Mouse (Mus musculus) CH12.LX (cell line): Measurements from ENCODE around the gene Il9. TPM values are rescaled to one million over a fixed set of nuclear protein-coding genes. Genes with fewer than 3 reads are reported as not detected.

Source experiments
- DNase-seq: peaks from one replicate; pipeline ENCODE4 v3.0.0-alpha.2; 2013; ENCODE audit errors: extremely low read depth
- H3K27ac ChIP-seq: 2 replicates; pipeline ENCODE4 v1.5.1; 2012; ENCODE audit warnings: low read depth, mild to moderate bottlenecking, control low read depth, moderate library complexity; ENCODE audit not compliant: insufficient read depth
- H3K27me3 ChIP-seq: replicated peaks from 2 replicates; pipeline ENCODE3; 2012; ENCODE audit warnings: inconsistent platforms
- H3K36me3 ChIP-seq, 2 experiments: replicated peaks in 1 of 2; 2 replicates each; pipeline versions ENCODE3 to v1.6.1; 2012; ENCODE audit warnings: inconsistent platforms in 1 of 2, low read length in 1 of 2, mild to moderate bottlenecking in 1 of 2, mixed read lengths in 1 of 2, moderate library complexity in 1 of 2; ENCODE audit not compliant: control insufficient read depth in 1 of 2, insufficient read depth in 1 of 2
- H3K4me1 ChIP-seq, 2 experiments: 2 replicates each; pipeline ENCODE4 v1.6.1; 2012; ENCODE audit warnings: inconsistent platforms in 1 of 2, moderate library complexity in 1 of 2; ENCODE audit not compliant: insufficient read depth in 2 of 2, control insufficient read depth in 1 of 2
- H3K4me2 ChIP-seq: 2 replicates; pipeline ENCODE4 v1.6.1; 2012; ENCODE audit warnings: low read depth, mild to moderate bottlenecking, control low read depth; ENCODE audit not compliant: poor library complexity, insufficient read depth, severe bottlenecking
- H3K4me3 ChIP-seq, 3 experiments: fragments of 150-350 bp in 1 of 3; sonication (generic) in 1 of 3; replicated peaks in 1 of 3; 2 replicates each; pipeline versions ENCODE3 to v1.5.1; 2011 to 2012; ENCODE audit warnings: low read depth in 2 of 3, low read length in 2 of 3, mild to moderate bottlenecking in 2 of 3, moderate library complexity in 2 of 3, control low read depth in 1 of 3, improper control_type of control experiment in 1 of 3, inconsistent platforms in 1 of 3, mixed read lengths in 1 of 3; ENCODE audit not compliant: poor library complexity in 1 of 3
- H3K79me2 ChIP-seq: replicated peaks from 2 replicates; pipeline ENCODE4 v1.6.1; 2012; ENCODE audit warnings: mild to moderate bottlenecking, moderate library complexity; ENCODE audit not compliant: control insufficient read depth, poor library complexity, insufficient read depth, severe bottlenecking; ENCODE audit errors: extremely low read depth
- H3K9ac ChIP-seq: 2 replicates; pipeline ENCODE4 v1.6.1; 2012; ENCODE audit warnings: low read depth, mild to moderate bottlenecking, control low read depth, moderate library complexity; ENCODE audit not compliant: insufficient read depth
- H3K9me3 ChIP-seq: replicated peaks from 2 replicates; pipeline ENCODE3; 2012; ENCODE audit warnings: low read length, inconsistent platforms, mixed read lengths
- BHLHE40 ChIP-seq: IDR thresholded peaks from 2 replicates; pipeline ENCODE4 v1.6.1; 2011; ENCODE audit warnings: mild to moderate bottlenecking, low read depth, low read length, improper control_type of control experiment
- CHD1 ChIP-seq: IDR thresholded peaks from 2 replicates; pipeline ENCODE4 v1.6.1; 2012; ENCODE audit warnings: low read depth, low read length, improper control_type of control experiment, inconsistent platforms
- CHD2 ChIP-seq: IDR thresholded peaks from 2 replicates; pipeline ENCODE4 v1.6.1; 2011; ENCODE audit warnings: low read length, improper control_type of control experiment
- CTCF ChIP-seq, 2 experiments: IDR thresholded peaks in 1 of 2; conservative IDR thresholded peaks in 1 of 2; 2 replicates each; pipeline ENCODE4 v1.5.1; 2011 to 2012; ENCODE audit warnings: low read depth in 2 of 2, low read length in 2 of 2, improper control_type of control experiment in 1 of 2, inconsistent platforms in 1 of 2, mild to moderate bottlenecking in 1 of 2, moderate library complexity in 1 of 2
- E2F4 ChIP-seq: IDR thresholded peaks from 2 replicates; pipeline ENCODE4 v1.6.1; 2011; ENCODE audit warnings: low read depth, low read length, improper control_type of control experiment; ENCODE audit not compliant: insufficient replicate concordance
- ELF1 ChIP-seq: IDR thresholded peaks from 2 replicates; pipeline ENCODE4 v1.6.1; 2014; ENCODE audit warnings: low read depth, mild to moderate bottlenecking, inconsistent platforms, low read length, improper control_type of control experiment
- ETS1 ChIP-seq: conservative IDR thresholded peaks from 2 replicates; pipeline ENCODE4 v1.6.1; 2012; ENCODE audit warnings: low read depth, mild to moderate bottlenecking, inconsistent platforms, low read length, improper control_type of control experiment, moderate library complexity
- HCFC1 ChIP-seq: IDR thresholded peaks from 2 replicates; pipeline ENCODE4 v1.6.1; 2012; ENCODE audit warnings: low read depth, mild to moderate bottlenecking, inconsistent platforms, low read length, improper control_type of control experiment
- JUN ChIP-seq: IDR thresholded peaks from 2 replicates; pipeline ENCODE4 v1.6.1; 2011; ENCODE audit warnings: low read depth, mild to moderate bottlenecking, low read length, improper control_type of control experiment, moderate library complexity; ENCODE audit not compliant: insufficient read depth
- MAFK ChIP-seq: IDR thresholded peaks from 2 replicates; pipeline ENCODE4 v1.6.1; 2011; ENCODE audit warnings: low read length, improper control_type of control experiment; ENCODE audit not compliant: insufficient replicate concordance
- MAZ ChIP-seq: IDR thresholded peaks from 2 replicates; pipeline ENCODE4 v1.6.1; 2012; ENCODE audit warnings: low read depth, mild to moderate bottlenecking, inconsistent platforms, low read length, improper control_type of control experiment, moderate library complexity
- MEF2A ChIP-seq: IDR thresholded peaks from 2 replicates; pipeline ENCODE4 v1.6.1; 2014; ENCODE audit warnings: low read depth, mild to moderate bottlenecking, inconsistent platforms, low read length, improper control_type of control experiment, borderline replicate concordance
- NELFE ChIP-seq: IDR thresholded peaks from 2 replicates; pipeline ENCODE4 v1.6.1; 2011; ENCODE audit warnings: low read depth, low read length, improper control_type of control experiment
- NRF1 ChIP-seq: IDR thresholded peaks from 2 replicates; pipeline ENCODE4 v1.6.1; 2014; ENCODE audit warnings: low read depth, mild to moderate bottlenecking, inconsistent platforms, low read length, improper control_type of control experiment, moderate library complexity
- POLR2A ChIP-seq: IDR thresholded peaks from 2 replicates; pipeline ENCODE4 v1.6.1; 2011; ENCODE audit warnings: low read depth, mild to moderate bottlenecking, improper control_type of control experiment, low read length
- RAD21 ChIP-seq: IDR thresholded peaks from 2 replicates; pipeline ENCODE4 v1.6.1; 2011; ENCODE audit warnings: low read depth, mild to moderate bottlenecking, low read length, improper control_type of control experiment, moderate library complexity
- SMC3 ChIP-seq: IDR thresholded peaks from 2 replicates; pipeline ENCODE4 v1.6.1; 2011; ENCODE audit warnings: low read depth, low read length, improper control_type of control experiment
- TBP ChIP-seq: conservative IDR thresholded peaks from 2 replicates; pipeline ENCODE4 v1.6.1; 2011; ENCODE audit warnings: low read depth, low read length, improper control_type of control experiment
- TCF12 ChIP-seq: IDR thresholded peaks from 2 replicates; pipeline ENCODE4 v1.6.1; 2014; ENCODE audit warnings: low read depth, mild to moderate bottlenecking, inconsistent platforms, low read length, improper control_type of control experiment
- UBTF ChIP-seq: IDR thresholded peaks from 2 replicates; pipeline ENCODE4 v1.6.1; 2012; ENCODE audit warnings: low read depth, mild to moderate bottlenecking, inconsistent platforms, low read length, improper control_type of control experiment, moderate library complexity
- ZMIZ1 ChIP-seq: IDR thresholded peaks from 2 replicates; pipeline ENCODE4 v1.6.1; 2012; ENCODE audit warnings: low read depth, mild to moderate bottlenecking, inconsistent platforms, low read length, improper control_type of control experiment
- ZNF384 ChIP-seq: IDR thresholded peaks from 2 replicates; pipeline ENCODE4 v1.6.1; 2012; ENCODE audit warnings: low read depth, low read length, improper control_type of control experiment, inconsistent platforms
- dilution Hi-C: fragments of 300-500 bp; cut with MboI; formaldehyde crosslinking; loops from 2 replicates; pipeline ENCODE4 v1.14.3; 2020; ENCODE audit warnings: low sequenced_read_pairs; ENCODE audit not compliant: extremely low pct_unique_long_range_greater_than_20kb, extremely low pct_ligation_motif_present
- in situ Hi-C: fragments of 300-500 bp; cut with MboI; formaldehyde crosslinking; loops from 3 replicates; pipeline ENCODE4 v1.14.3; 2019; ENCODE audit warnings: low sequenced_read_pairs, low pct_ligation_motif_present, low pct_unique_long_range_greater_than_20kb, mixed read lengths
- polyA plus RNA-seq: library from polyadenylated mRNA; unstranded; fragments of >175 nt; gene quantifications from 2 replicates; pipeline ENCODE4 v1.2.1, GENCODE M21; 2012; ENCODE audit warnings: low read depth; ENCODE audit not compliant: insufficient read length
- total RNA-seq, 2 experiments: library from RNA; depleted of rRNA; stranded (reverse); fragments of 300-350 nt in 1 of 2; fragments of >200 nt in 1 of 2; gene quantifications; 2 replicates each; pipeline ENCODE4 v1.2.3; 2012 to 2014

Il9 gene
- total and polyA plus RNA-seq, 3 experiments: not detected

DNA sequence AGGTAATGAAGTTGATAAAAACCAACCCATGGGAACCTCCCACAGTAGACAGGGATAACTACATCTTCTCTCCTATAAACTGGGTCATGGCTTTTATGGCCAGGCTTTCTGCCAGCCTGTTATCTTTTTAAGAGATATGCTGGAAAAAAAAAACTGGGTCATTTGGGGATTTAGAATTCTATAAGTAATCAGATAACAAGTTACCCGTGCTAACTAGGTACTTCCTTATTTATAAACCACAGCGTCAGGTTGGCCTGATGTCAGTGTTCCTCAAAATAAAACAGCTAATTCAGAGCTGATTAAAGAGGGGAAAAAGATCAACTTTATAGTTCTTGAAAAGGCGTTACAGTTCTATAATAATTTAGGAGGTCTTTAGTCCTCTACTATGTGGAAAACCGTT, 47.0 kb upstream of the Il9 start:
- DNase-seq: no peak
- Histone ChIP-seq H3K4me2 (no peak overlapping the region), H3K9ac (no peak overlapping the region), H3K27me3 (peaks cover 66% of the 10 kb centered on the region), H3K4me3 (no peak overlapping the region), H3K79me2 (no peaks in the 10 kb centered on the region), H3K36me3 (no peaks in the 10 kb centered on the region), H3K27ac (no peak overlapping the region), H3K9me3 (peaks cover 4% of the 10 kb centered on the region), H3K4me1 (no peaks in the 10 kb centered on the region)
- dilution Hi-C loops: no loop called here
- in situ Hi-C loops: no loop called here
- TF ChIP-seq ETS1: no peak
- no peak for TF ChIP-seq POLR2A
- no peak for TF ChIP-seq UBTF
- no peak for TF ChIP-seq MEF2A
- TF ChIP-seq ZNF384: no peak
- no peak for TF ChIP-seq ZMIZ1
- no peak for TF ChIP-seq NELFE
- TF ChIP-seq CHD2: no peak
- no peak for TF ChIP-seq E2F4
- TF ChIP-seq MAFK: no peak
- TF ChIP-seq JUN: no peak

DNA sequence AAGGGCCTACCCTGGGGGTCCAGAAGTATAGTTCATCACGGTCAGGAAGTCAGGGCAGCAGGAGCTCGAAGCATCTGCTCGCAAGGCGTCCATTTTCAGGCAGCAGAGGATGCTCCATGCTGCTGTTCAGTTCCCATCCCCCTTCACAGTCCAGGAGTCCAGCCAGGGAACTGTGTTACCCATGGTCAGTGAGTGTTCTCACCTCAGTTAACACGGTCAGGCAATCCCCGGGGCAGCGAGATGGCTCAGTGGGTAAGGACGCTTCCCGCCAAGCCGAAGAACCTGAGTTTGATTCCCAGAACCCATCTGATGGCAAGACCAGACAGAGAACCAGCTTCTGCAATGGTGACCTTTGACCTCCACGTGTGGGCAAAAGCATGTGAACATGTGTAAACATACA, 46.2 kb upstream of the Il9 start:
- no peak for TF ChIP-seq CHD1
- no peak for TF ChIP-seq E2F4
- TF ChIP-seq TBP: no peak
- no peak for TF ChIP-seq MAZ
- no peak for TF ChIP-seq RAD21
- no peak for TF ChIP-seq ELF1
- TF ChIP-seq ETS1: no peak
- TF ChIP-seq JUN: no peak
- no peak for TF ChIP-seq SMC3
- no peak for TF ChIP-seq NRF1
- TF ChIP-seq TCF12: no peak
- no peak for TF ChIP-seq MAFK
- no peak for TF ChIP-seq ZMIZ1
- TF ChIP-seq BHLHE40: no peak
- no peak for TF ChIP-seq HCFC1
- TF ChIP-seq CTCF (conservative IDR thresholded peaks at IDR 0.05 in 1 of 2, IDR thresholded peaks at IDR 0.05 in 1 of 2; ENCODE audit: low read depth in 2 of 2, low read length in 2 of 2): no peak
- Histone ChIP-seq H3K4me2 (no peak overlapping the region), H3K79me2 (no peaks in the 10 kb centered on the region), H3K4me3 (no peak overlapping the region), H3K4me1 (no peaks in the 10 kb centered on the region), H3K36me3 (no peaks in the 10 kb centered on the region), H3K9me3 (no peaks in the 10 kb centered on the region), H3K9ac (no peak overlapping the region), H3K27ac (no peak overlapping the region), H3K27me3 (peaks cover 61% of the 10 kb centered on the region)
- in situ Hi-C loops (no loop called here), dilution Hi-C loops (no loop called here)
- no peak for DNase-seq
